13 mouse cellular contexts compared by ENCODE assay signal in the genomic region with DNA sequence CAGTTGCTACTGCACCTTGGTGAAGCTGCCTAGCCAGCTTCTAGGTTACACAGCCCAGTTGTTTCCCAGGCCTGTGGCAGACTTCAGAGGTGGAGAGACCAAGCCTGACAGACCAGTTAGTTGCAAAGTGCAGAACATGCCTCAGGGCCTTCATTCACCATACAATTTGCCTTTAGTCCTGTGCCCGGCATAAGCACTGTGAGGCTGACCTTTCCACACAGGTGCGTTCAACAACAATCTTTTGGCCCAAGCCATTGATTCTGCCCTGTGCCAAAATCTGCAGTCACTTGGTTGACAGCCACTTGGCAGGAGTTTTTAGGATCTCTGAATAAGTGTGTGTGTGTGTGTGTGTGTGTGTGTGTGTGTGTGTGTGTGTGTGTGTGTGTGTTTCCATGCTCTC.
DNase-seq lines count a peak whose midpoint lies in the region; ATAC-seq and TF ChIP-seq lines count a peak whose summit lies in the region.
"Had no signal": no experiment of that assay in that cellular context is flagged by ENCODE, and none has a peak within 500 bp of the region (broad histone marks: within the 10 kb centered on the region; RNA-seq: fewer than 3 reads in every experiment).

No protein-coding gene starts in this region.

- WGBS in heart, embryonic 12.5 days, result 83% methylated on average over 2 of the region's 2 CpGs
- 82% methylated on average over 2 of the region's 2 CpGs for WGBS in kidney, embryonic 16.5 days

- no peak overlapping the region for H3K9ac ChIP-seq in heart, embryonic 12.5 days
- no peak overlapping the region for H3K9ac ChIP-seq in kidney, embryonic 16.5 days (replicated peaks; ENCODE audit: low read length)
- H3K9ac ChIP-seq: liver, embryonic 13.5 days had no signal

- ATAC-seq in heart, embryonic 12.5 days (ENCODE audit: insufficient number of reproducible peaks, low FRiP score), result no peak
- peak; percentile 74 for ATAC-seq in kidney, embryonic 16.5 days (ENCODE audit: low FRiP score, low TSS enrichment)
- ATAC-seq: intestine, postnatal 0 days had no signal

- H3K4me3 ChIP-seq in heart, embryonic 12.5 days, result no peak overlapping the region
- no peak overlapping the region for H3K4me3 ChIP-seq in kidney, embryonic 16.5 days (ENCODE audit: low read length)
- H3K4me3 ChIP-seq: liver, embryonic 13.5 days had no signal

- intact Hi-C loops in heart, postnatal 14 days (cut with DNase I), result no loop called here

- TF ChIP-seq CTCF in brain, embryonic 14.5 days (IDR thresholded peaks at IDR 0.05; ENCODE audit: borderline replicate concordance, extremely low read depth, insufficient read depth, insufficient read length), result no peak

- no peaks in the 10 kb centered on the region for H3K4me1 ChIP-seq in heart, embryonic 12.5 days (replicated peaks)
- H3K4me1 ChIP-seq in kidney, embryonic 16.5 days (ENCODE audit: insufficient read depth, low read length), result no peaks in the 10 kb centered on the region
- H3K4me1 ChIP-seq: liver, embryonic 13.5 days had no signal

- H3K36me3 ChIP-seq in heart, embryonic 12.5 days, result no peaks in the 10 kb centered on the region
- no peaks in the 10 kb centered on the region for H3K36me3 ChIP-seq in kidney, embryonic 16.5 days (ENCODE audit: insufficient read depth, low read length)
- H3K36me3 ChIP-seq: liver, embryonic 13.5 days had no signal

- H3K4me2 ChIP-seq in heart, embryonic 12.5 days, result no peak overlapping the region
- H3K4me2 ChIP-seq in kidney, embryonic 16.5 days (replicated peaks; ENCODE audit: low read depth, low read length), result no peak overlapping the region
- H3K4me2 ChIP-seq: liver, embryonic 13.5 days had no signal

- H3K27me3 ChIP-seq in heart, embryonic 12.5 days (replicated peaks), result no peaks in the 10 kb centered on the region
- H3K27me3 ChIP-seq in kidney, embryonic 16.5 days (ENCODE audit: insufficient read depth, low read length), result no peaks in the 10 kb centered on the region
- H3K27me3 ChIP-seq: liver, embryonic 13.5 days had no signal

- no peak for TF ChIP-seq POLR2A in brain, embryonic 14.5 days (IDR thresholded peaks at IDR 0.05; ENCODE audit: borderline replicate concordance, extremely low read depth, insufficient read depth, insufficient read length, poor library complexity, severe bottlenecking)

- DNase-seq in adrenal gland, postnatal 14 days, result peak; percentile 10
- DNase-seq in adrenal gland, postnatal 25 days, result no peak
- peak; percentile 4 to 36 for DNase-seq in heart, postnatal 14 days
- peak; percentile 46 for DNase-seq in brain, embryonic 14.5 days (ENCODE audit: low read depth)
- no peak for DNase-seq in spleen, adult 12 weeks (ENCODE audit: low spot score)
- DNase-seq in frontal cortex, postnatal 10 days (ENCODE audit: low spot score in 2 of 2), result no peak
- DNase-seq: cerebellum, adult 9-10 months; liver, embryonic 13.5 days; thymus, adult 18-20 months had no signal

- no peaks in the 10 kb centered on the region for H3K9me3 ChIP-seq in heart, embryonic 12.5 days (replicated peaks)
- no peaks in the 10 kb centered on the region for H3K9me3 ChIP-seq in kidney, embryonic 16.5 days (ENCODE audit: low read length)
- H3K9me3 ChIP-seq: liver, embryonic 13.5 days had no signal

- no peak overlapping the region for H3K27ac ChIP-seq in heart, embryonic 12.5 days (ENCODE audit: poor library complexity, severe bottlenecking)
- H3K27ac ChIP-seq in kidney, embryonic 16.5 days (ENCODE audit: low read length), result no peak overlapping the region
- H3K27ac ChIP-seq: liver, embryonic 13.5 days; macrophage had no signal

Comparison
In these comparisons a context has a peak if more than half of its experiments do, and no peak if none do; other contexts are left out.
1. DNase-seq: peak in adrenal gland, postnatal 14 days (single experiment), heart, postnatal 14 days (2 of 2) and brain, embryonic 14.5 days (single experiment); none in adrenal gland, postnatal 25 days (single experiment), spleen, adult 12 weeks (single experiment) and frontal cortex, postnatal 10 days (0 of 2).